Mouse (Mus musculus) thymus, postnatal 4 days (tissue): ENCODE results near the gene Myo1d.

ENCODE experiments used
- DNase-seq: peaks from one replicate; pipeline ENCODE4 v3.0.0; 2021

The Myo1d gene

GRCm38 (mm10) chr11:80498328-80499070 lies 281.3 kb downstream of the Myo1d start:
- DNase-seq = no peak

DNA sequence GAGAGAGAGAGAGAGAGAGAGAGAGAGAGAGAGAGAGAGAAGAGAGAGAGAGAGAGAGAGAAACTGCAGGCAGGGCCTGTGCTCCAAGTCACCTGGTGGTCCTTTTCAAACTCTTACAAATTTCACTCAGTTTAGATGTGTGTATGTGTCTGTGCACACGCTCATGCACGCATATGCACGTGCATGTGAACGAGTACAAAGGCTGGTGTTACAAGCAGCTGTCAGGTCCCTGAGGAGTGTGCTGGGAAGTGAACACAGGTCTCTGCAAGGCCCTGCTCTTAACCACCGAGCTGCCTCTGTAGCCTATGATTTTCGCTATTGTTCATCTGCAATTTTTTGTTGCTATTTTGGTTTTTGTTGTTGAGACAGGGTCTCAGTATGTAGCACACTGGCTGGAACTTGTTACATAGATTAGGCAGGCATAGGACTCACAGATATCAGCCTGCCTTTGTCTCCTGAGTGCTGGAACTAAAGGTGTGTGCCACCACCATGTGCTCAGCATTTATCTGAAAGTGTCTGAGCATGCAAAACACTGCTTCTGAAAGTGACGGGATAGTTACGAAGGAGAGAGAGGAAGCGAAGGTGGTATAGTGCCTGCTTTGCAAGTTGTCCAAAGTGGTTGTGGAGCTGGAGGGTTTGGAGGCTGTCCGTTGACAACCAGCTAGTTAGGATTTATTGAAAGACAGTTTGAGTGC lies 282.5 kb downstream of the Myo1d start:
- no peak for DNase-seq

DNA sequence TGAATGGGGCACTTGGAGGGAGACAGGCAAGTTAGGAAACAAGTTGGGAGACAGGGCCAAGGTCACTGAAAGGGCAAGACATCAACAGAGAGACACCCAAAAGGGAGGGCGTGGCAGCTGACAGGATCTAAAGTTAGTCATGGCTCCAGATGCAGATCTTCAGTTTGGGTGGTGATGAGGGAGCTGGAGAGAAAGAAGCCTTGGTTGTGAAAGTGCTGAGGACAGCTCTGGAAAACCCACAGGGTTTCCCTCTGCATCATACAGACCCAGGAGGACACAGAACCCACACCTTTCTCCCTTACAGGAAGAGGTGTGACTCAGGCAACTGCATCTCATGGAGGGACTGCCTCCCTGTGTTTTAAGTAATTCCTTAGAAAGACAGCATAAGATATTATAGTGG lies 283.2 kb downstream of the Myo1d start:
- no peak for DNase-seq

- no peak for DNase-seq
Measured at GRCm38 (mm10) chr11:80495972-80496371, 283.9 kb downstream of the Myo1d start.

DNA sequence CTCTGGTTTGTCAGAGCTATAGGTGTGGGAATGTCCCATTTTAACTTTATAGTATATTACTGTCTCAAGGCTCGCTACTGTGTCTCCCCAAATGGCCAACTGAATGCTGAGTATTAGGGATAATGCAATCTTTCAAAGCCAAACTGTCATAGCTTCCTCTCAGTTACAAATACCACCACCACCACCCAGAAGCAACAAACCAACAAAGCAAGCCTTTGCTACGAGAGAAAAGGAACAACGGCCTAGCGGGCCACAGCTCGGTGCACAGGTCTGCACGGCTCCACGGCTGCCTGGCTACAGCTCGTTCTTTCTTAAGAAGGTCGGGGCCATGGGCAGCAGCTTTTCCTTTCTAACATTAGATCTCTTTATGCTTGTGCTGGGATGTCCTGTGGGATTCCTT lies 285.0 kb downstream of the Myo1d start:
- peak; percentile 13 for DNase-seq

GRCm38 (mm10) chr11:80493186-80493585 lies 286.6 kb downstream of the Myo1d start:
- no peak for DNase-seq

DNA sequence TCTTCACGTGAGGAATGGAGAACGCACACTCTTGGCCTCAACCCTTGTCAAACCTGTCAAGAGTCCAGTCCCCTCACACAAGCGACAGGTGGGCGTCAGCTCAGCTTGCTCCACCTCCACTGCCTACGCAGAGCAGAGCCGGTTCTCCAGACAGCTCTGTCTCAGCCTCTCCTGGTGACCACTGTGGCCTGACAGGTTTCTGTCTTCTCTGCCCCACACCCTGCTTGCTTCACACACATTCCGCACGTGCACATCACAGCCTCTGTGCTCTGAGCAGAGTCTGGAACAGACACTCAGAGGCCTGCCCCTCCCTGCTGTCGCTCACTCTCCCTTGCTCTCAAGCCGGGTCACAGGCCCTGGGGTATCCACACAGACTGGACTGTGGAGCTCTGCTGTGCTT lies 289.0 kb downstream of the Myo1d start:
- peak; percentile 9 for DNase-seq

- DNase-seq = peak; percentile 54
Measured at GRCm38 (mm10) chr11:80489882-80490196, 290.0 kb downstream of the Myo1d start.

GRCm38 (mm10) chr11:80489172-80489881 lies 290.5 kb downstream of the Myo1d start:
- peak; percentile 71 for DNase-seq

- DNase-seq = peak; percentile 10
Measured at GRCm38 (mm10) chr11:80487904-80488587, 291.8 kb downstream of the Myo1d start.

GRCm38 (mm10) chr11:80485622-80486206 lies 294.1 kb downstream of the Myo1d start:
- DNase-seq = no peak

DNA sequence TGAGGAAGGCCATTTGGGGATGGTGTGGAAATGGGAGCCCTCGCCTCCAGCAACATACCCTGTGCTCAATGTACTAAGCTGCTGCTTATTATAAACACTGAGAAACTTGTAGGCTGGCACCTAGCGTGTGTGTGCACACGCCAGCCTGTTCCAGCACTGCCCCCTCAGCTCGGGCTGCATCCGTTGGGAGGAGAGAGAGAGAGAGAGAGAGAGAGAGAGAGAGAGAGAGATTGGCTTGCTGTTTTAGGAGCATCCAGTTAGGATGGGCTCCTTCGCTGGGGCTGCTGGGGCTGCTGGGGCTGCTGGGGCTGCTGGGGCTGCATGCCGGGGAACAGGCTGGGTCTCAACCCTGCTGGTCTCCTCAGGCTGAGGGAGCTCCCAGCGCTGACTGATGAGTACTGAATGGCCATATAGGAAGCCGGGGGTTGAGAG lies 294.7 kb downstream of the Myo1d start:
- peak; percentile 13 for DNase-seq

GRCm38 (mm10) chr11:80484191-80484791 lies 295.5 kb downstream of the Myo1d start:
- DNase-seq = no peak

DNA sequence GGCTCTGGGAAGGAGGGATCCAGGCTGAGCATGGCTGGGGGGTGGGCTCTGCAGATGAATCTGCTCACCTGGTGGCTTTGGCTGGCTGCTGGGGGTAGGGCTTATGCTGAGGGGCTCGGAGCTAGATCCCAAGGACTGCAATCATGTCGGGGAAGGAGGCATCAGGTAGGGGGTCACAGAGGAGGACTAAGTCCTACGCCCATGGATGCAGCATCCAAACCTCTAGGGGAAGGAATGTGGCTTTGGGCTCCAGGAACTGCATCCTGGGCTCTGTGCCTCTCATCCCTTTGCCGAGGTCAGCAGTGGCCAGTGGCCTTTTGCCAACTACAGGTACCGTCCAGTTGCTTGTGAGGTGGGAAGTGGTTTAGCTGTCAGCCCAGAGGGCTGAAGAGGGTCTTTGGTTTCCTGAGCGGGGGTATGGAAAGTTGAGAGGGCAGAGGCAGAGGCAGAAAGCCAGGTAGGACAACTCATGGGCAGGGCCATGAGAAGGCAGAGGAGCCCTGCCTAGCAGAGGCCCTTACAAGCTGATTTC lies 296.2 kb downstream of the Myo1d start:
- no peak for DNase-seq

DNA sequence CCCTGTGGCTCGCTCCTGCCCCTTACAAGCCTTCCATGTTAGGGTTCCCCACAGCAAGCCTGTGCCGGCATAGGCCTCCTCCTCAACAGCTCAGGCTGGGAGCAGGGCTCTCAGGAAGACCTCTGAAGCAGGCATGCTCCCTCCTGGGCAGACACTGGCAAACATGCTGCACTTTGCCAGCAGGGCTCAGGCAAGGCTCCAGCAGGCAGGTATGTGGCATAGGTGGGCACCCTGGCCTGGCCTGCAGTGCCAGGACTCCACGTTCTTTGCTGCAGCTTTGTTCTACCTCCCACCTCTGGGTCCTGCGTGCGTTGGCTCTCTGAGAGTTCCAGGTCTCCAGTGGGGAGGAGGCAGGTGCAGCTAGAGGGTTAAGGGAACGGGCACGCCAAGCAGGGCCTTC lies 296.9 kb downstream of the Myo1d start:
- DNase-seq = no peak

GRCm38 (mm10) chr11:80482347-80482746 lies 297.5 kb downstream of the Myo1d start:
- DNase-seq = no peak

- DNase-seq = no peak
Measured at GRCm38 (mm10) chr11:80481409-80482050, 298.3 kb downstream of the Myo1d start.

DNA sequence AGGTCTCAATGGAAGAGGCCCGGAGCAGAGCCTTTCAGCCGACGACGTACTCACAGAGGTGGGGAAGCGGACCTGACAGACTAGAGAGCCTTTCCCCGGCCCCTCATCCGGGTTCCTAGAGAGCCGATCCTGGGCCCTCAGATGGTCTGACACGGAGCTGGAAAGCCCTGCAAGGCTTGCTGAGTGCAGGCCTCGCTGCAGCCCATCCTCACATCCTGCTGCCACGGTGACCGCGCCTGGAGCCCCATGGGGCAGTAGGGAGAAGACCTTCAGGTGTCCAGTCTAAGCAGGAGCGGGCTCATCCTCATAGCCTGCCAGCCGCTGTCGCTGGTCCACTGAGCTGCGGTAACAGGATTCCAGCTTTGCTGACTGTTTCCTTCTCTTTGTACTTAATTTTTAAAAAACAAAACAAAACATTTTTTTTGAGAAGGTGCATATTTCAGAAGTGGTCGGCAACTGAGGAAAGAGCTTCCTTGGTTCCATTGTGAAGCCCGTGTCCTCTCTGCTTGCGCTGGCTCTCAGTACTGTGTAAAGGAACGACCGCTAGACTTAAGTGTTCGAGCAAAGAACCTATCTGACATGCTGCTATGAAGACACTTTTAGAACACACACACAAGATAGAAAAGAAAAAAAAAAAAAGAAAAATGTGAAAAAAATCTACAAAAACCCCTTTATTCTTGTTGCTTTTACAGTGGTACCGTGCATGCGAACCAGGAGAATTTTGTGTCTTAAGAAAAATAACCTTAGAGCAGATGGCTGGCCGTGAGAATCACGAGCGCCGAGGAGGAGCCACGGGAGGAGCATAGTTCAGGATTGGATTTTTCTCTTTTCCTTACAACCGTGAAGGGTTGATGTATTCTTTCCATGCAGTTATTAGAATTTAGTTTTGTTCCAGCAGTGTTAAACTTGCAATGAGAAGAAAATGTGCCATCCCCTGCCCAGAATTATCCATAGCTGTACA lies 299.6 kb downstream of the Myo1d start:
- DNase-seq = no peak

DNA sequence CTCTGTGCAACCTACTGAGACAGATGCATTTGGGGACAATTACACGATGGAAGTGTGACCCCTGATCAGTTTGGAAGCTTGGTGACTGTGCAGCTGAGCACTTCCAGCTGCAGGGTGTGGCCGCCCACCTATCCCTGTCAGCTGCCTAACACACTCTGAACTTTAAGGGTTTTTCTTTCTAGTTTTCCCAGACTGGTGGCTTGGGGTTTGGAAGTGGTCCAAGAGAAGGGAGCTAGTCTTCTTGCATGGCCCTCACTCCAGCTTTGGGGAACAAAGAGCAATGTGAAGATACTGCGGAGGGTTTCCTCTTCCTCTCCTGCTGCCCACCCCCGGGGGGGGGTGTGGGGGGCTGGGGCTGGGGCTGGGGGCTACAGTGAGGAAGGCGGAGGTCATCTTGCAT lies 300.4 kb downstream of the Myo1d start:
- no peak for DNase-seq

DNA sequence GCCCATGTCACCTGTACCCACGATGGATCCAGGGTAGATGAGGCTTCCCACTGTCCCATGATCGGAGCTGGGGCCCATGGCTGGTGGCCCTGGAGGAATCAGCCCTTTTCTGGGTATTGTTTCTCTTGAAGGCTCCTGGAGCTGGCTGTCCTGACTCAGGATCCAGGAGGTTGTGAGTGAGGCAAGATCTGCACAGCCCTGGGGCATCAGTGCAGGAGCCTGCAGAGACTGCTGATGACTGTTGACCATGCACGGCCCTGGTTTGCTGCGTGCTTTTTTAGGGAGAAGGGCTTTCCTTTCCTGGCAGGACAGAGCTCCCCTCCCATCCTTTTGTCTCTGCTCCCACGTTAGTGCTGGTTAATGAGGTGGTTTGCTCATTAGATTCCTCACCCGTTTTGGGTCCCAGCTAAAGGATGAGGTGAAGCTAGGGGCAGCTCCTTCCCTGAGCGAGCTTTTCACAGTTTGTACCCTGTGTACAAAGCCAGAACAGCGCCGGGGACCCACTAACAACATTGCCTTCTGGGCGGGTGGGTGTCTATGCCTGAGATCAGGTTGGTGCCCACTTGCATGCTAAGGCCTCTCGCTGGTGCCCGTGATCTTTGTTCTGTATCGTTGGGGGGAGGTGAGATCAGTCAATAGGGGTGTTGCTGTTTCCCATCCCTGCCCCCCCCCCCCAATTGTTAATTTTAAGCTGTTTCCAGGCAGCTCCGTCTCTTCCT lies 301.0 kb downstream of the Myo1d start:
- DNase-seq = no peak
